21 mouse cellular contexts compared by ENCODE assay signal in genomic region chr16:33210812-33211211, GRCm38 (mm10). TPM values are rescaled to one million over a fixed set of nuclear protein-coding genes. Genes with fewer than 3 reads are reported as not detected.
A peak's percentile ranks its signal among the peaks of the same experiment; 100 is the strongest.
DNase-seq lines count a peak whose midpoint lies in the region; ATAC-seq and TF ChIP-seq lines count a peak whose summit lies in the region.
"Had no signal": no experiment of that assay in that cellular context is flagged by ENCODE, and none has a peak within 500 bp of the region (broad histone marks: within the 10 kb centered on the region; RNA-seq: fewer than 3 reads in every experiment).

No protein-coding gene starts in this region.

- peak; percentile 21; the same call in 1 of the 2 replicates for TF ChIP-seq CTCF in gastrocnemius, adult 2 months (IDR thresholded peaks at IDR 0.05)
- peak; percentile 48 for TF ChIP-seq CTCF in layer of hippocampus, adult 2 months (conservative IDR thresholded peaks at IDR 0.05)
- 0 out of 4 replicates have a peak, but pooled peaks of 1 of the 2 experiments have one; percentile 24 for TF ChIP-seq CTCF in CH12.LX (conservative IDR thresholded peaks at IDR 0.05 in 1 of 2, IDR thresholded peaks at IDR 0.05 in 1 of 2; ENCODE audit: low read depth in 2 of 2, low read length in 2 of 2)
- peak; percentile 15 for TF ChIP-seq CTCF in stomach, postnatal 0 days (IDR thresholded peaks at IDR 0.05; ENCODE audit: low read depth)

- no peaks in the 10 kb centered on the region for H3K79me2 ChIP-seq in CH12.LX (replicated peaks; ENCODE audit: control insufficient read depth, extremely low read depth, insufficient read depth, poor library complexity, severe bottlenecking)

- dilution Hi-C loops in CH12.LX (cut with MboI; ENCODE audit: extremely low pct_ligation_motif_present, extremely low pct_unique_long_range_greater_than_20kb, low sequenced_read_pairs): no loop called here

- H3K9me3 ChIP-seq in CH12.LX (replicated peaks; ENCODE audit: low read length): peaks cover 3% of the 10 kb centered on the region
- no peaks in the 10 kb centered on the region for H3K9me3 ChIP-seq in stomach, postnatal 0 days (ENCODE audit: control insufficient read depth, low read length)
- no peaks in the 10 kb centered on the region for H3K9me3 ChIP-seq in hindbrain, embryonic 16.5 days (ENCODE audit: control insufficient read depth, low read length)
- H3K9me3 ChIP-seq: forebrain, embryonic 10.5 days; forebrain, embryonic 13.5 days; hindbrain, embryonic 12.5 days had no signal

- ATAC-seq in stomach, postnatal 0 days (ENCODE audit: low FRiP score, low TSS enrichment): no peak
- no peak for ATAC-seq in hindbrain, embryonic 16.5 days
- ATAC-seq: forebrain, embryonic 13.5 days; forebrain, embryonic 16.5 days; hindbrain, postnatal 0 days; inflammation-experienced regulatory T-cells, adult 6 months had no signal

- no peak for TF ChIP-seq EP300 in CH12.LX (IDR thresholded peaks at IDR 0.05; ENCODE audit: low read length)
- TF ChIP-seq EP300 in stomach, postnatal 0 days (optimal IDR thresholded peaks at IDR 0.05): no peak

- H3K4me3 ChIP-seq in gastrocnemius, adult 2 months: no peak overlapping the region
- H3K4me3 ChIP-seq in layer of hippocampus, adult 2 months: no peak overlapping the region
- H3K4me3 ChIP-seq in CH12.LX (replicated peaks in 1 of 3; ENCODE audit: low read depth in 2 of 3, low read length in 2 of 3, poor library complexity in 1 of 3): no peak overlapping the region
- H3K4me3 ChIP-seq in stomach, postnatal 0 days (ENCODE audit: low read depth, low read length): no peak overlapping the region
- no peak overlapping the region for H3K4me3 ChIP-seq in hindbrain, embryonic 16.5 days (ENCODE audit: low read length)
- H3K4me3 ChIP-seq: forebrain, embryonic 10.5 days; forebrain, embryonic 13.5 days; hindbrain, embryonic 12.5 days had no signal

- in situ Hi-C loops in CH12.LX (cut with MboI; ENCODE audit: low pct_ligation_motif_present, low pct_unique_long_range_greater_than_20kb, low sequenced_read_pairs): no loop called here

- H3K36me3 ChIP-seq in CH12.LX (replicated peaks in 1 of 2; ENCODE audit: control insufficient read depth in 1 of 2, insufficient read depth in 1 of 2, low read length in 1 of 2): peaks cover 21 to 64% of the 10 kb centered on the region in 2 experiments
- peaks cover 11% of the 10 kb centered on the region; the same call in 1 of the 2 replicates for H3K36me3 ChIP-seq in stomach, postnatal 0 days (ENCODE audit: control insufficient read depth, insufficient read depth, low read length)
- H3K36me3 ChIP-seq in hindbrain, embryonic 16.5 days (ENCODE audit: control insufficient read depth, insufficient read depth, low read length): peaks cover 10% of the 10 kb centered on the region

- TF ChIP-seq RAD21 in CH12.LX (IDR thresholded peaks at IDR 0.05; ENCODE audit: low read depth, low read length): no peak

- intact Hi-C loops in gastrocnemius, adult 2 months (cut with DNase I): no loop called here

- H3K27me3 ChIP-seq in CH12.LX (replicated peaks): no peaks in the 10 kb centered on the region
- no peaks in the 10 kb centered on the region for H3K27me3 ChIP-seq in stomach, postnatal 0 days (ENCODE audit: control insufficient read depth, insufficient read depth, low read length)
- H3K27me3 ChIP-seq in hindbrain, embryonic 16.5 days (replicated peaks; ENCODE audit: control insufficient read depth, insufficient read depth, low read length): no peaks in the 10 kb centered on the region
- H3K27me3 ChIP-seq: forebrain, embryonic 13.5 days; hindbrain, embryonic 12.5 days had no signal

- TF ChIP-seq POLR2A in CH12.LX (IDR thresholded peaks at IDR 0.05; ENCODE audit: low read depth, low read length): no peak

- no peak overlapping the region for H3K4me2 ChIP-seq in CH12.LX (ENCODE audit: insufficient read depth, low read depth, poor library complexity, severe bottlenecking)
- no peak overlapping the region for H3K4me2 ChIP-seq in stomach, postnatal 0 days (replicated peaks; ENCODE audit: low read depth)
- H3K4me2 ChIP-seq in hindbrain, embryonic 16.5 days (ENCODE audit: low read length): no peak overlapping the region
- H3K4me2 ChIP-seq: forebrain, embryonic 13.5 days; heart, embryonic 11.5 days; hindbrain, embryonic 12.5 days had no signal

- no peak for DNase-seq in gastrocnemius, adult 2 months
- DNase-seq in gastrocnemius, postnatal 25 days: no peak
- DNase-seq in layer of hippocampus, adult 2 months (ENCODE audit: low spot score in 2 of 2): no peak
- no peak for DNase-seq in layer of hippocampus, adult 11-12 months (ENCODE audit: low spot score)
- DNase-seq in CH12.LX (ENCODE audit: extremely low read depth): no peak
- no peak for DNase-seq in stomach, postnatal 0 days (ENCODE audit: low spot score)
- DNase-seq: adrenal gland, postnatal 10 days; adrenal gland, postnatal 36 days; cerebellum, adult 18-20 months; cerebellum, adult 9-10 months; cerebellum, postnatal 14 days; gastrocnemius, postnatal 14 days; heart, adult 18-20 months had no signal

- no peaks in the 10 kb centered on the region for H3K4me1 ChIP-seq in CH12.LX (ENCODE audit: control insufficient read depth in 1 of 2, insufficient read depth in 2 of 2)
- H3K4me1 ChIP-seq in stomach, postnatal 0 days (replicated peaks; ENCODE audit: control insufficient read depth, insufficient read depth): no peaks in the 10 kb centered on the region
- H3K4me1 ChIP-seq in hindbrain, embryonic 16.5 days (ENCODE audit: control insufficient read depth, insufficient read depth, low read depth, low read length): no peaks in the 10 kb centered on the region
- H3K4me1 ChIP-seq: hindbrain, embryonic 12.5 days had no signal

- WGBS in stomach, postnatal 0 days: 94% methylated on average over 2 of the region's 2 CpGs
- WGBS in hindbrain, embryonic 16.5 days: 90% methylated on average over 2 of the region's 2 CpGs

- H3K27ac ChIP-seq in gastrocnemius, adult 2 months: no peak overlapping the region
- H3K27ac ChIP-seq in layer of hippocampus, adult 2 months: no peak overlapping the region
- no peak overlapping the region for H3K27ac ChIP-seq in CH12.LX (ENCODE audit: insufficient read depth, low read depth)
- no peak overlapping the region for H3K27ac ChIP-seq in stomach, postnatal 0 days (replicated peaks)
- H3K27ac ChIP-seq in hindbrain, embryonic 16.5 days (ENCODE audit: low read depth, low read length): no peak overlapping the region
- H3K27ac ChIP-seq: forebrain, embryonic 10.5 days; forebrain, embryonic 13.5 days; hindbrain, embryonic 12.5 days; hindbrain, postnatal 0 days had no signal

- H3K9ac ChIP-seq in CH12.LX (ENCODE audit: insufficient read depth, low read depth): no peak overlapping the region
- H3K9ac ChIP-seq in stomach, postnatal 0 days (ENCODE audit: low read length): no peak overlapping the region
- H3K9ac ChIP-seq in hindbrain, embryonic 16.5 days (ENCODE audit: low read depth, low read length): no peak overlapping the region
- H3K9ac ChIP-seq: forebrain, embryonic 13.5 days; hindbrain, embryonic 12.5 days had no signal

TF ChIP-seq in CH12.LX, 34 proteins besides CTCF, POLR2A, EP300 and RAD21:
- no peak for TF ChIP-seq BHLHE40 (IDR thresholded peaks at IDR 0.05; ENCODE audit: low read depth, low read length)
- TF ChIP-seq USF1 (IDR thresholded peaks at IDR 0.05; ENCODE audit: low read depth, low read length): no peak
- TF ChIP-seq E2F4 (IDR thresholded peaks at IDR 0.05; ENCODE audit: insufficient replicate concordance, low read depth, low read length): no peak
- no peak for TF ChIP-seq ZC3H11A (IDR thresholded peaks at IDR 0.05; ENCODE audit: low read depth, low read length)
- TF ChIP-seq ZNF384 (IDR thresholded peaks at IDR 0.05; ENCODE audit: low read depth, low read length): peak; percentile 73

RNA-seq across cellular contexts. Expression of gene Osbpl11, which starts 25.9 kb away (rescaled TPM):
- total RNA-seq in gastrocnemius, adult 2 months (2021): 10 to 100 TPM; 15.5 to 15.6 TPM
- 10 to 100 TPM; 13.8 to 14.5 TPM for total RNA-seq in gastrocnemius, postnatal 25 days (2021)
- total RNA-seq in layer of hippocampus, adult 2 months (2021): 10 to 100 TPM; 18.2 to 18.3 TPM
- 12.9 and 13.8 TPM in 2 replicates for total RNA-seq in CH12.LX (2012; rRNA removed)
- total RNA-seq in CH12.LX (2014; rRNA removed): 10.5 and 10.8 TPM in 2 replicates
- 11.4 and 12.1 TPM in 2 replicates for polyA plus RNA-seq in CH12.LX (2012; ENCODE audit: insufficient read length, low read depth)
- 8.1 and 9.0 TPM in 2 replicates for polyA plus RNA-seq in stomach, postnatal 0 days (2015; fragmentation: Nextera tagmentation; extraction: Ambion mirVana)
- 11.7 and 15.3 TPM in 2 replicates for polyA plus RNA-seq in hindbrain, embryonic 16.5 days (2015; fragmentation: Nextera tagmentation; extraction: Ambion mirVana)

RNA-seq across cellular contexts. Expression of gene Snx4, which starts 40.4 kb away (rescaled TPM):
- 10 to 100 TPM; 12.6 to 15.2 TPM for total RNA-seq in gastrocnemius, adult 2 months (2021)
- total RNA-seq in gastrocnemius, postnatal 25 days (2021): 10 to 100 TPM; 12.6 to 12.7 TPM
- total RNA-seq in layer of hippocampus, adult 2 months (2021): 10 to 100 TPM; 29.8 to 32.8 TPM
- total RNA-seq in CH12.LX (2012; rRNA removed) (77.9 and 88.3 TPM in 2 replicates), CH12.LX (2014; rRNA removed) (168 and 183 TPM in 2 replicates)
- 103 and 105 TPM in 2 replicates for polyA plus RNA-seq in CH12.LX (2012; ENCODE audit: insufficient read length, low read depth)
- 59.3 and 59.7 TPM in 2 replicates for polyA plus RNA-seq in stomach, postnatal 0 days (2015; fragmentation: Nextera tagmentation; extraction: Ambion mirVana)
- 87.3 and 103 TPM in 2 replicates for polyA plus RNA-seq in hindbrain, embryonic 16.5 days (2015; fragmentation: Nextera tagmentation; extraction: Ambion mirVana)
